Mouse (Mus musculus): ENCODE data around the gene Sema3b.

GRCm38 (mm10) chr9:107650708-107651481 lies 41.9 kb upstream of the Sema3b start:
- TF ChIP-seq CTCF (IDR thresholded peaks at IDR 0.05; ENCODE audit: low read depth, low read length) (no peak), POLR2A (IDR thresholded peaks at IDR 0.05; ENCODE audit: extremely low read depth, insufficient read depth, low read length) (0 out of 2 replicates have a peak, but pooled peaks have one; percentile 20)

Measured in liver, adult 2 months (tissue).